Mouse (Mus musculus): ENCODE measurements around the gene Zfp280c.

DNA sequence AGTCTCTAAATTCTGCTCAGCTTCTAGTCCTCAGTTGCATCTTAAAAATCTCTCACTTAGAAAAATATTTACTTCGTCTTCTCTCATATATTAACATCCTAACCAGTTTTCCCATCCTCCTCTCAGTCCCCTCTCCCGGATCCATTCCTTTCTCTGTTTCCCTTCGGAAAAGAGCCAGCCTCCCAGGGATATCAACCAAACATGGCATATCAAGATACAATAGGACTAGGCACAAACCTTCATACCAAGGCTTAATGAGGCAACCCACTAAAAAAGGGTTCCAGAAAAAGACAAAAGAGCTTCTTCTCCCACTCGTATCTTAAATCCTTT lies 28.7 kb upstream of the Zfp280c start:
- TF ChIP-seq CTCF (IDR thresholded peaks at IDR 0.05; ENCODE audit: low read depth, low read length) (no peak), TAL1 (conservative IDR thresholded peaks at IDR 0.05; ENCODE audit: low read depth, low read length) (no peak), GATA1 (IDR thresholded peaks at IDR 0.05; ENCODE audit: borderline replicate concordance, low read length) (no peak), GATA2 (IDR thresholded peaks at IDR 0.05; ENCODE audit: borderline replicate concordance, low read depth, low read length) (no peak)

All from G1E (cell line).